Mouse (Mus musculus) retina, adult 2 months (tissue): ENCODE measurements around the gene Rapgef5.

Experiments used
- DNase-seq: peaks from one replicate; pipeline ENCODE4 v3.0.0-alpha.2; 2012; ENCODE audit warnings: low read depth, low spot score

Rapgef5 gene

DNA sequence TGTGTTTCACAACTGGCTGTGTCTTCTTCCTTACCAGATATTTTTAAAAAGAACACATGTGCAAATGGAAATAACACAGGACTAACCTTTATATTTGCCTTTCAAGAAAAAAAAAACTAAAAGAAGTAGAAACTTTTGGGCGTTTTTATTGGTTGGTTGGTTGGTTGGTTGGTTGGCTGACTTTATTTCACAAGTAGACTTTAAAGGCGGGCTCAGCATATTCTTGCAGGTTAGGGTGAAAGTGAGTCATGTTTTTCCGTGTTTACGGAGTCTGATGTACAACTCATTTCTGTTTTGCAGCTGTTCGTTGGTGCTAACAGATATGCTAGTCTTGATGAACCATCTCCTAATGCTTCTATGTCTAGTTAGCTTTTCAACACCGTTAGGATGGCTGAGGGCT lies 196.2 kb downstream of the Rapgef5 start:
- DNase-seq, result no peak

DNA sequence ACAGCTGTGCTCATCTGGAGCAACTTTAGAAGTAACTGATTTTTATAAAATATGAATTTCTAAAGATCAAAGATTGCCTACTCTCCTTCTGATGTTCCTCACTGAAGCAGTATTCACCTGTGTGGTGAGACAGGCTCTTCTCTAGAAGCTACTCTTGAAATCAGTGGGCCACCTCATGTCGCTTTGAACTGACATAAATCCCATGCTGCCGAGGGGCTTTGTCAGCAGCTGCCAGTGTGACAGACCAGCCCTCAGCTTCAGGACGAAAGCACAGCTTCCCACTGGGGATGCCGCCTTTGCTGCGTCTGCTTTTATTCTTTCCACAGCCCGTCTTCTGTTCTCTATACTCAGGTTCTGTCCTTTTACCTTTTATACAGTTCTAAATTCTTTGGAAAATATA lies 197.3 kb downstream of the Rapgef5 start:
- no peak for DNase-seq

DNA sequence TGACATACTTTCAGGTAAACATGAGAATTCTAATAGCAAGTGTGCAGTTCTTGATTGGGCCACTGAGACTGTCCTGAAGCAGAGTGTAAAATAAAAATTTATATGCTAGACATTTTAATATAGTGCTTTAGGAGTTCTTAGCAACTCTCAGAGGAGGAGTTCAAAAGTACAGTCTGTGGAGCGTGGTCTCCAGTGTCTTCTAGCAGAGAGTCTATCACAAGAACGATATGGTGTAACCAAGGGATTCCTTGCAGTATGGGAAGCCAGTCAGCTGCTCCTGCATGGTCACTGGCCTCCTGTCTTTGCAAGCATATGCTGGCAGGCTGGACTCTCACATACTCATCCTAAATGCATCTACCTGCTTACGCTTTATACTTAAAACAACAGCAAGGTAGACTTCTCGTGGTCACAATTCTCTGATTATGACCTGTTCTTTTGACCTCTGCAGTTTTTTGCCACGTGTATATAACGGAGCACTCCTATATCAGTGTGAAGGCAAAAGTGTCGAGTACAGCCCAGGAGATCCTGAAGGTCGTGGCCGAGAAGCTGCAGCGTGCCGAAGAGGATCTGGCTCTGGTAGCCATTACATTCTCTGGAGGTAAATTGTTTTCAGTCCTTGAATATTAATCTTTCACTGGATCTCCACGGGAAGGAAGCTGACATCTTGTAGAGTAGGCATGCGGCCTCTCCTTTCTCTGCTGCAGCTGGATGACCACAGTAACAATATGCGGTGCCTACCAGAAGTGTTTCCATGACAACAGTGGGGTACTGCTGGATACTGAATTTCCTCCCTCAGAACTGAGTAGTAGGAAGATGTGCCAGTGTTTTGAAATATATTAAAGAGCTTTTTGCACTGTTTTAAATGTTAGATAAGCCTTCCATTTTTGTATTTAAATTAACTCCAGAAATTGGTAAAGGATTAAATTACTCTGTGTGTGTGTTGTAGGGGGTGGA lies 204.8 kb downstream of the Rapgef5 start:
- no peak for DNase-seq

DNA sequence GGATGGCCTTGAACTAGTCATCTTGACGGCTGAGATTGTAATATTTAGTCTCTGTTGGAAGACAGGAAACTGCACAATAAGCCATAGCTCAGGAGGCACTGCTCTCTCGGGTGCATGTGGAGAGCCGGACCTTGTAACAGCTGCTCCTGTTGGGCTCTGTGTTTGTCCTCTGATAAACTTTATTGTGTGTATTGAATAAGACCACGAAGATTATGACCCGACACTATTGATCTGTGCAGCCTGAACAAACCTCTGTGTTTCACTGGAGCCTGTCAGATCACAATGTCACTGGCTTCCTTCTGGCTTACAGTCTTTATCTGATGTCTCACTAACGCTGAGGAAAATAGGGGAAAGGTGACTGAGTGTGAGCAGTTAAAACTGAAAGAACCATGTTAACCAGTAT lies 205.5 kb downstream of the Rapgef5 start:
- no peak for DNase-seq

DNA sequence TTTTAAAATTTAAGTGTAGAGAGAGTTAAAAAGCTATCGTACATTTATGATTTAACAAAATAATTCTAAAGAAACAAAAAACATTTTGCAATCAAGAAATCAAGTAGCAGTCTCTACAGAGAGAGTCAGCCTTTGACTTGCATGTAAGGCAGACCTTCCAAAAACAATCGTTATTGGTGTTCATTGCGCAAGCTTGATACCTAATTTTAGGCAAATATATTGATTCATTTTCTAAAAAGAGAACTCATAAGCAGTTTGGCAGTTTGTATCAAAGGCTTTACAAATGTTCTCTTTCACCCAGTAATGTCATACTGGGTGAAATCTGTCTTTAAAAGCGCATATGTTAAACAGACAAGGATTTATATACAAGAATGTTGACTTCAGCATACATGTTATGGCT lies 208.7 kb downstream of the Rapgef5 start:
- DNase-seq, result no peak

DNA sequence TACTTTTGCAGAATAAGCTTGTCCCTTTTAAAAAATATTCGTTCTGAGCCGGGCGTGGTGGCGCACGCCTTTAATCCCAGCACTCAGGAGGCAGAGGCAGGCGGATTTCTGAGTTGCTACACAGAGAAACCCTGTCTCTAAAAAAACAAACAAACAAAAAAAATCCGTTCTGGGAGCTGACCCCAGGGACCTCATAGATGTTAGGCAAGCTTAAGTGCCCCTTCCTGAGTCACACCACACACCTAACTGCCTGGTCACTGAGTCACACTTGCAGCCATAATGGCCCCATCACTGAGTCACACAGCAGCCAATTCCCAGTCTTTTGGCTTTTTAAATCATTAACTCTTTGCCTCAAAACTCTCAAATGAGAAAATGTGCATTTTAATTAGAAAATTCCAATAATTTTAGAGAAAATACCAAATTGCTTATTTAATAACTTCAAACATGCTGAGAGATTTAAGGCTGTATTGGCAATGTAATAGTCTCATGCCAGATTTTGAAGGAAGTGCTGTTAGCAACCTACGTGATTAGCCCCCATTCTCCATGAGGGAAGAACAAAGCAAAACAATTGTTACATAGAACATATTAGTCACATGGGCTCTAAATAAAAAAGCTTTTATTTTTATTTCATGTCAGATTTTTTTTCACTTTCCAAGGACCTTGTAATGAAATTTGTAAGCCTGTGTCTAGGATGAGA lies 211.3 kb downstream of the Rapgef5 start:
- DNase-seq, result peak; percentile 4

DNA sequence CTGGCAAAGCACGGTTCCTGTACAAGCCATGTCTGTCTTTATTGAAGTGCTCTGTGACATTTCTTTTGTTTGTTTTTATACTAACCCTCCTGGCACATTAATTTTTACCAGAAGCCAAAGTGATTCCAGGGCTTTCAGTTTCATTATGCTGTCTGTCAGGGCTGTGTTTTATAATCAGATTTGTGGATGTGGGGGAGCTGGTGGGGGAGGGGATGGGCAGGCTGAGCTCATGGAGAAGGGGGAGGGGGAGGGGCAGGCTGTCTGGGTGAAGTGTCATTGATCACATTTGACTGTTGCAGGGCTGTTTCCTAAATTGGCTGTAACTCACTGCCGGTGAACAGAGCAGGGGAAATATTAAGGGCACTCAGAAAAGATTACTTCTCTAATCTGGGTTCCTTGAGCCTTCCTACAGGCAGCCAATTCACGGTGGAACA lies 211.9 kb downstream of the Rapgef5 start:
- DNase-seq, result peak; percentile 57

DNA sequence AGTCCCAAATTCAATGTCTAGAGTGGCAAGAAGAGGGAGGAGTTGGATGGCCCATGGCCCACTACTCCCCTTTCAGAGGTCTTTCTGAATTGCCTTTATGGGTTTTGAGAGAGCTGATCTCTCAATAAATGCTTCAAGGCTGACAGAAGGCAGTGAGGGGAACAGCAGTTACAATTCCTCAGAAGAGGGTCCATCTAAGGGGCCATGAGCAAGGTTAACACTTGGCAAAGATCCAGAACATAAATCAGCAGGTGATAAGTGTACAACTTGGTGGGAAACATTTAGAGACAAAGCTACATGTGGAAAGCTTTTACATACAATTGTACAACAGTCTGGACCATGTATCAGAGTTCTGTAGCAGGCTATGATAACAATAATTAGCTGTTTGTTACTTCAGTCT lies 217.3 kb downstream of the Rapgef5 start:
- DNase-seq, result no peak

DNA sequence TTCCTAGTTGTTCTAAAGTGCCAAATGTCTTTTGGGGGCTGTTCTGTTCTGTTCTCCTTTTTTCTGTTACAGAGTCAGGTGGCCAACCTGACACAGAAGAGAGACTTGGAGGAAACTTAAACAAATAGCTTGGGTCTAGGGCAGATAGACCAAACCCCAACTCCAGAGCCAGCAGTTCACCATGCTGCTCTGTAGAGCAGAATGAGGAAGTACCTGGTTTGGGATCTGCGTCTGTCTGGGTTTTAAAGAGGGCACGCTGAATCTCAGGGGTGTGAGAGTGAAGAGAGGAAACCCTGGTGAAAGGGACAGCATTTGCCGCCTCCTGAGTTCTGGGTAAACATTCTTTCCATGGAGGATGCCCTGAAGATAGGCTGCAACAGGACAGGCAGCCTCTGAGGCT lies 219.9 kb downstream of the Rapgef5 start:
- no peak for DNase-seq

DNA sequence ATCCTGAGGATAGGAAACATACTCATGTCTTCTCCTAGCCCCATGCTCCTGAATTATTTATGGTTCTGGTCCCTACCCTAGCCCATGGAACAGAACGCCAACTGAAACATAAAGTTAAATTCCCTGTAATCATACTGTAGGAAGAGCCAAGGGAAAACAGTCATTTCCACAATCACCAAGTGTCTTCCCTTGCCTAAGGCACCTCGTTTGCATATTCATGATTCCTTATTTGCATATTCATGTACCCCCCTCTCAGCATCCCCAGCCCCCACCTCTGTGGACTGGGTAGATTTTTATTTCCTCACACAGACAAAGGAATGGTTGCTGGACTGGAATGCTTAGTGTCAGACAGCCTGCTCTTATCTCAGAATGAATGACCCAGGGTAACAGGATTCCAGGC lies 220.6 kb downstream of the Rapgef5 start:
- DNase-seq, result no peak

DNA sequence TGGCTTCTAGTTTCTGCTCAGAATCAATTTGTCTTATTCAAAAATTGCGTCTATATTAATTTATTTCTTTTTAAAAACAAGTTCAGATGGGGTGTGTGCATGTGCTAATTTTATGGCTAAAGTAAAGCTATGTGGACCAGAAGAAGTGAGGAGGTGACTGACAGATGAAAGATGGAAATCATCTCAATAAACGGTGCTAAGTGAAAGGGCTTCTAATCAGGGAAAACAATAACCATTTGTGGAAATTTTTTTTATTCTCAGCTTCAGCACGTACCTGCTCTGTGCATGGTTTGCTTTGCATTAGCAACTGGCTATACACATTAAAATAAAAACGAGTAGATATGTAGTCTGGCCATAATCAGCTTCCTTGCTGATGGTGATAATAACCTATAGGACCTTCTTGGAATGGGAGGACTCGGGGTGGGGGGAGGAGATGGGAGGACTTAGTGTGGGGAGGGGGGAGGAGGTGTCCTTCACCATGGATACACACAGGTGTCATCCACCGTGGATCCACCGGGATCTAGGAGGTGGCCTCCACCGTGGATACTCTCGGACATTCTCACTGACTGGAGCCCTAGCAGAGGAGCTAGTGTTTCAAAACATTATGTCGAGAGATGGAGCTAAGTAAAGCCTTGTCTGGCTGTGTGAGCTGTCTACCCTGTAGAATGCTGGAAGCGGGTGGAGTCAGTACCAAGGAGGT lies 221.2 kb downstream of the Rapgef5 start:
- no peak for DNase-seq

DNA sequence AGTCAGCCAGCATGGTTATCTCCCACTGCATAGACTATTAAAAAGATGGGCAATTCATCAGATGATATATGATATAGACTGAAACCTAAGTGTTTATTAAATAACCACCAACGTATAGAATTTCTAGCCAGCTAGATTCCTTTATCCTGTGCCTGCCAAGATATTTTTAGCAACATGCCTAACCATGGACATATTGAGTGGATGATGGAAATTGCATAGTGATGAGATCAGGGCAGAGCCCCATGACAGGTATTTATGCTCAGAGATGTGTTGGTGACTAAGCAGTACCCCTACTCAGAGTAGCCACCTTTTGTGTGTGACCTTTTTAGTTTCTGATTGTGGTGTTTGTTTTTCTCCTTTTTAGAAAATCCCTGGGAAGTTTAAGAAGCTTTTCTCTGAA lies 226.2 kb downstream of the Rapgef5 start:
- DNase-seq, result no peak

DNA sequence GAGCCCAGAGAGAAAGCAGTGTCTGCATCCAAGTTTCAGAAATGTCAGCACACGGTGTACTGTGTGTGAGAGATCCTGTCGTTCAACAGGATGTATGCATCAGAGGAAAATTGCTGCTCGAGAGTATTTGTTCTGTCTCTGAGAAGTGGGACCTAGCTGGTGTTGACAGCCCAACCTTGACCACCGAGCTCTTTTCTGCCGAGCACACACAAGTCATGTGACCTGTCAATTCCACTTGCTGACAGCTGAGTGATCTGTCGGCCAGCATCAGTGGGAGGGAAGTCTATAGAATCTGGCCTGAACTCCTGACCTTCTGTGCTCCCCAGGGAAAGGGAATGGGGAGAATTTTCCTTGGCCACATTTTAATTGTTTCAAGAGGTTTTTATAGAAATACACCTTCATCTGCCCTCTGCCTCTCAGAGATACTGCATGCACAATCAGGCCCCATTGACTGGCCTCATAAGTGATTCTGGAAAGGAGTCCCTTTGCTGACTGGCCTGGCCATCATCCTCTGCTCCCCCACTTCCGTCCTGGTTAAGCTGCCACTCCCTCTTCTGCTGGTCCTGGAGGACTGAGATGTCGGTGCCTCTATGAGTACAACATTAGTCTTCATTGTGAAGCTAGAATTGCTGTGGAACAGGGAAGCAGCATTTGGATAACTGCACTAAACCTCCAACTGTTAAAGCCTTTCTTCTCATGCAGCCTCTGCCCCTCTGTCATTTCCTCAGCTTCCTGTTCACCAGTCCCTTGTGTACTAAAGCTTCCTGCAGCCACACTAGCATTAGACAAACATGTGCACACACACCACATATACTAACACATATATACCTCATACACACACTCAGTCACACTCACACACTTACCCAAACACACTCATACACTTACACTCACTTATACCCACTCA lies 228.6 kb downstream of the Rapgef5 start:
- no peak for DNase-seq

DNA sequence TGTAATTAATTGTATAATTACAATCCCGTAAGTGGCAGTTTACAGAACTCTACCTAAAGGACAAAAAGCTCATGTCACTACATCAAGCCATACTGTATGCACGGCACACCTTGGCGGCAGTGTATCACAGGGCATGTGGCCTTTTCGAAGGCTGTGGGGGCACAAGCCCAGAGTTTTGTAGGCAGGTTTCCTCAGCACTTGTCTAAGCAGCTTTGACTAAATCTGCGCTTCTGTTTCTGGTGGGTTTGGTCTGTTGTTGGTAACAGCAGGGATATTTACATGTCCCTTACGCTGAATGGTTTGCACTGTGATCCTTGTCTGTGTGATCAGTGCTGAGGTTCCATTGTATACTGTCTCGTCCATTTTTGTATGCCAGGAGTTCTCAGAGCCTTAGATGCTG lies 230.3 kb downstream of the Rapgef5 start:
- no peak for DNase-seq

DNA sequence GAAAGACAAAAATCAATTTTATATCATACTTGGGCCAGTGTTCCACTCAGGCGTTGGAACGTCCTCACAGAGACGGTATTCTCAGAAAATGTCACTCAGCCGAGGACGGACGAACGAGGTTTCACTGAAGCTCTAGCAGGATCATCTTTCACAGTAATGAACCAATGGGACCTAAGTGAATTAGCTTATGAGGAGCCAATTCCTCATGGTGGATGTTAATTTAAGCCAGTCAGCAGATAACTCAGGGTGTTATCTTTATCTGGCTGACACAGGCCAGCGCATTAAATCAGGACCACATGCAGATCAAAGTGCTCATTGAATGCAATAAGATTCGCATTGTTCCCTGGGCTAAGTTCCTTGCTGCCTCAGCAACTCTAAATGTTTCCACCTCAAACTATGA lies 234.8 kb downstream of the Rapgef5 start:
- DNase-seq, result no peak

DNA sequence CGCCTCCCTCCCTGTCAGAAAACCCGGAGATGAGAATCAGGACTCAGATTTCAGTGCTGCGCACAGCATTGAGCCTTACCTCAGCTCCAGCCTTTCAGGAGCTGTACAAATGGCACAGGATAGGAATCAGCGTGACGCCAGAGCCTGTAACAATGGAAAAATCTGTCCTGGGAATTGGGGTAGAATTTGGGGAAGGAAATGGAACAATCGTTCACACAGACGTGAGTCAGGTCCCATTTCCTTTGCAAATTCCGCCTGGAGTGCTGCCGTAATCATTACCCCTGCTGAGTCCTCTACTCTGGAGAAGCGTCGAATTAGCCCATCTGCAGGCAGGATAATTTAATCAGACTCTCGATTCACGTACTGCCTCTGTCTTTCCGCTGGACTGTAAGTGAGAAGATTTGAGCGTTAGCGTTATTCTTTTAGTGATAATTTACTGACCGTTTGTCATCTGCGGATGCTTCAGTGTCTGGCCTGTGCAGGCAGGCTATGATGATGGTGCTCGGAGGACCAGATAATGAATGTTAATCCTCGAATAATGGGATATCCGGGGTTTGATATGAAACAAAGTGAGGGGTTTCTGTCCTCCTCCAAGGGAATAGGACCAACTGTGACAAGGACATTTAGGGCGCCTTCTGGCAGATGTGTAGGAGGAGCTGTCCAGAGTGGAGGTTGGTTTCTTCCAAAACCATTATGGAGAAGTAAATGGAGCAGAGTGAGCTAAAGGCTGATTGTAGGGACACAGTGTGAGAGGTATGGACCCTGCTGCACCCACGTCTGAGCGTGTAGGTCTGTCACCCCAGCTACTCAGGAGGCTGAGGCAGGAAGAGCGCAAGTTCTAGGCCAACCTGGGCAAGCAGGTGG lies 235.5 kb downstream of the Rapgef5 start:
- DNase-seq, result no peak

DNA sequence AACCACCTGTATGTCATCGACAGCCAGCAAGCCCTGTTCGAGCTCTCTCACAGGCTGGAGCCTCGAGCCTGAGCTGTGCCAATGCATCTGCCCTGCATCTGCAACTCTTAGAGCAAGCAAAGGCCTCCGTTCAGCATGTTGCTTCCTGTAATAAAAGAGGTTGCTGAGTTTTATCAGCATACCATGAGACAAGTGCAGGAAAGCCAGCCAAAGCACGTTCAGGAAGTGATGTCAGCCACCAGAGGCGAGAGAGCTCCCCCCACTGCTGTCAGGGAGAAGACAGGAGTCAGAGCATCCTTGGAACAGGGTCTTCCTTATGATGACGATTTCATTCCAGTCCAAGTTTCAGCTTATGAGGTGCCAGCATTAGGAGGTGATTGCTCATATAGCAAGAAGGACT lies 239.7 kb downstream of the Rapgef5 start:
- no peak for DNase-seq

DNA sequence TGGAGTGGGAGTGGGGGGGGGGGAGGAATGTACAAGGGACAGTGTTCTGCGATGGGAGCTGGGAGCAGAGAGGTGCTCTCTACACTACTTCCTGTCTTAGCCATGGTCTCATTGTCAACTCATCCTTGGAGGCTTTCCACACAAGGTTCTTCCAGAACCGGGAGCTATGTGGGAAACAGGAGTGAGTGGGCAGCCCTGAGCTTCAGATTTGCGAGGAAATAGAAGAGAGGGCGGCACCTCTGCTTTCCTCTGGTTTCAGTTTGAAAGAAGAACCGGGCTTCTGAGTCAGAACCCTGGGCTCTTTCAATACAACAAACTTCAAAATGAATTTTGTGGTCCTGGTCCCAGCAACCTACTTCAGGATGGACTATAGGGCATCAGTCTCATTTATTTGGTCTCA lies 244.1 kb downstream of the Rapgef5 start:
- no peak for DNase-seq

DNA sequence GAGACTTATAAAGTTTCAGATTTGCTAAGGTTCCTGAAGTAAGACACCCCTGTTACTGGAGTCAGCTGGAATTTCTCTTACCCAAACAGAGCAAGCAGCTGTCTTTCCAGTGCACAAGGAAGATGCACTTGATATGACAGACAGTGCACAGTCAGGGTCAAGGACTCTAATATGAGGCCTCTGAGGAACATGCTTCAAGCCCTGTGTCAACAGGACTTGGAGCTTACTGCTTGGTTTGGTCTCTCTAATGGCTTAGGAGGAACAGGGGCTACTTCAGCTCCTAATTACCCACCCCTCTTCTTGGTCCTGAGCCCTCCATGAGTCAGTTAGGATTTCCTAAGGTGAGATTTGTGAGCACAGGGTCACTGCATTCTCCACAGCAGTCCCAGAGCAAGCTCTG lies 244.6 kb downstream of the Rapgef5 start:
- DNase-seq, result no peak

DNA sequence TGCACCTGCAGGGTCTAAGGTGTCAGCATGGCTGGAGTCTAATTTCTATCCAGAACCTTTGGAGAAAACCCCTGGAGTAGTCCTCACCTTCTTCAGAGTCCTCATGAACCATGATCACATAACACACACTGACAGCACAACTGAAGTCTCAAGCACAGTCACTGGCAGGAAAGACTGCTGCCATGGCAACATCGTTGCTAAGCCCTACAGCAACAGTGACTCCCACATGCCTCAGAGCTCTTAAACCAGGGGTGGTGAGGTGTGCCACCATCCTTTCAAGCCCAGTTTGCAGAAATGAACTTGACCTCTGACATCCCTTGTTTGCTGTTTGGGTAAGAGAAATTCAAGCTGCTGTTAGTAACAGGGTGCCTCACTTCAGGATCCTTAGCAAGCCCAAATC lies 245.4 kb downstream of the Rapgef5 start:
- DNase-seq, result no peak
